Mouse (Mus musculus) forebrain, embryonic 16.5 days (tissue): ENCODE measurements around the gene Ctnnbip1. TPM values are rescaled to one million over a fixed set of nuclear protein-coding genes. Genes with fewer than 3 reads are reported as not detected.

Experiments
- ATAC-seq: fragments of 200-750 bp; cut with Nextera tagmentation; 2 replicates; pipeline ENCODE4 v1.8.0; 2017; ENCODE audit warnings: mild to moderate bottlenecking, moderate library complexity
- H3K27ac ChIP-seq: fragments of 300-500 bp; sonication (generic); 2 replicates; pipeline ENCODE4 v1.5.1; 2014; ENCODE audit warnings: low read length, control low read depth
- H3K27me3 ChIP-seq: fragments of 300-500 bp; sonication (generic); replicated peaks from 2 replicates; pipeline ENCODE4 v1.6.1; 2014; ENCODE audit warnings: low read length; ENCODE audit not compliant: control insufficient read depth, insufficient read depth
- H3K36me3 ChIP-seq: fragments of 300-500 bp; sonication (generic); 2 replicates; pipeline ENCODE4 v1.6.1; 2014; ENCODE audit not compliant: control insufficient read depth, insufficient read depth
- H3K4me1 ChIP-seq: fragments of 300-500 bp; sonication (generic); replicated peaks from 2 replicates; pipeline ENCODE4 v1.6.1; 2014; ENCODE audit warnings: low read length; ENCODE audit not compliant: control insufficient read depth, insufficient read depth
- H3K4me2 ChIP-seq: fragments of 300-500 bp; sonication (generic); 2 replicates; pipeline ENCODE4 v1.6.1; 2014; ENCODE audit warnings: mild to moderate bottlenecking, low read length, control low read depth
- H3K4me3 ChIP-seq: fragments of 300-500 bp; sonication (generic); replicated peaks from 2 replicates; pipeline ENCODE4 v1.5.1; 2014; ENCODE audit warnings: mild to moderate bottlenecking, low read length, control low read depth
- H3K9ac ChIP-seq: fragments of 300-500 bp; sonication (generic); replicated peaks from 2 replicates; pipeline ENCODE4 v1.6.1; 2014; ENCODE audit warnings: low read depth, low read length, control low read depth
- H3K9me3 ChIP-seq: fragments of 300-500 bp; sonication (generic); 2 replicates; pipeline ENCODE4 v1.6.1; 2016; ENCODE audit warnings: low read length; ENCODE audit not compliant: control insufficient read depth
- WGBS: fragments of 180-500 bp; shearing (Covaris S2); extraction: QIAGEN DNeasy Blood & Tissue Kit; methylation state at CpG from one replicate; pipeline ENCODE4 v1.1.7; 2014; 5-methylcytosine and 5-hydroxymethylcytosine counted together
- polyA plus RNA-seq: library from polyadenylated mRNA; unstranded; fragments of >200 nt; fragmentation: Nextera tagmentation; extraction: Ambion mirVana; gene quantifications from 2 replicates; pipeline ENCODE4 v1.2.1, GENCODE M21; 2015

Gene Ctnnbip1
- polyA plus RNA-seq, 1 experiment from 2014 or later: 105 TPM

- no peak overlapping the region for H3K4me2 ChIP-seq
- no peaks in the 10 kb centered on the region for H3K36me3 ChIP-seq
- no peaks in the 10 kb centered on the region for H3K9me3 ChIP-seq
- H3K4me3 ChIP-seq: no peak overlapping the region
- H3K27ac ChIP-seq: peak overlapping the region; percentile 42
- peak; percentile 50; the same call in 1 of the 2 replicates for ATAC-seq
- H3K27me3 ChIP-seq: no peaks in the 10 kb centered on the region
- no peak overlapping the region for H3K9ac ChIP-seq
- 74% methylated on average over 7 of the region's 7 CpGs for WGBS
- H3K4me1 ChIP-seq: peaks cover 7% of the 10 kb centered on the region; the same call in 1 of the 2 replicates
These were observed 6.0 kb upstream of the Ctnnbip1 start for GRCm38 (mm10) chr4:149512072-149512471.

GRCm38 (mm10) chr4:149515706-149516105 lies 2.3 kb upstream of the Ctnnbip1 start:
- Histone ChIP-seq H3K9ac (no peak overlapping the region), H3K4me2 (no peak overlapping the region), H3K9me3 (no peaks in the 10 kb centered on the region), H3K27ac (no peak overlapping the region), H3K36me3 (no peaks in the 10 kb centered on the region), H3K4me3 (no peak overlapping the region), H3K4me1 (peaks cover 18% of the 10 kb centered on the region), H3K27me3 (no peaks in the 10 kb centered on the region)
- WGBS: 90% methylated on average over 5 of the region's 5 CpGs
- ATAC-seq: no peak

GRCm38 (mm10) chr4:149518351-149519220 lies 550 bp downstream of the Ctnnbip1 start:
- WGBS: 2% methylated on average over 37 of the region's 52 CpGs
- H3K9ac ChIP-seq: peak overlapping the region; percentile 93
- H3K36me3 ChIP-seq: no peaks in the 10 kb centered on the region
- no peak for ATAC-seq
- peaks cover 11% of the 10 kb centered on the region for H3K4me1 ChIP-seq
- H3K4me3 ChIP-seq: peak overlapping the region; percentile 63
- no peaks in the 10 kb centered on the region for H3K9me3 ChIP-seq
- H3K27ac ChIP-seq: no peak overlapping the region
- H3K27me3 ChIP-seq: no peaks in the 10 kb centered on the region
- peak overlapping the region; percentile 96 for H3K4me2 ChIP-seq

- Histone ChIP-seq H3K27ac (no peak overlapping the region), H3K9ac (no peak overlapping the region), H3K4me2 (no peak overlapping the region), H3K4me1 (peaks cover 13% of the 10 kb centered on the region), H3K4me3 (no peak overlapping the region), H3K27me3 (no peaks in the 10 kb centered on the region), H3K36me3 (no peaks in the 10 kb centered on the region), H3K9me3 (no peaks in the 10 kb centered on the region)
- no peak for ATAC-seq
- WGBS: 73% methylated on average over 10 of the region's 10 CpGs
These were observed 3.2 kb downstream of the Ctnnbip1 start for GRCm38 (mm10) chr4:149521258-149521657.

- WGBS: 40% methylated on average over 6 of the region's 6 CpGs
- Histone ChIP-seq H3K27ac (no peak overlapping the region), H3K9ac (no peak overlapping the region), H3K36me3 (no peaks in the 10 kb centered on the region), H3K9me3 (no peaks in the 10 kb centered on the region), H3K27me3 (no peaks in the 10 kb centered on the region), H3K4me3 (no peak overlapping the region), H3K4me1 (peaks cover 12% of the 10 kb centered on the region), H3K4me2 (no peak overlapping the region)
- ATAC-seq: no peak
These were observed 5.9 kb downstream of the Ctnnbip1 start for GRCm38 (mm10) chr4:149523961-149524360.

- Histone ChIP-seq H3K4me2 (no peak overlapping the region), H3K36me3 (no peaks in the 10 kb centered on the region), H3K9me3 (no peaks in the 10 kb centered on the region), H3K4me3 (no peak overlapping the region), H3K27ac (no peak overlapping the region), H3K9ac (no peak overlapping the region), H3K4me1 (peaks cover 6% of the 10 kb centered on the region; the same call in 1 of the 2 replicates), H3K27me3 (no peaks in the 10 kb centered on the region)
- no peak for ATAC-seq
- WGBS: 89% methylated on average over 4 of the region's 4 CpGs
These were observed 7.1 kb downstream of the Ctnnbip1 start for GRCm38 (mm10) chr4:149525170-149525569.

- Histone ChIP-seq H3K9me3 (no peaks in the 10 kb centered on the region), H3K27ac (no peak overlapping the region), H3K4me1 (peaks cover 6% of the 10 kb centered on the region; the same call in 1 of the 2 replicates), H3K9ac (no peak overlapping the region), H3K4me2 (no peak overlapping the region), H3K4me3 (no peak overlapping the region), H3K27me3 (no peaks in the 10 kb centered on the region), H3K36me3 (no peaks in the 10 kb centered on the region)
- no peak for ATAC-seq
- 66% methylated on average over 6 of the region's 6 CpGs for WGBS
These were observed 7.8 kb downstream of the Ctnnbip1 start for GRCm38 (mm10) chr4:149525811-149526210.

GRCm38 (mm10) chr4:149526330-149526729 lies 8.3 kb downstream of the Ctnnbip1 start:
- peaks cover 6% of the 10 kb centered on the region; the same call in 1 of the 2 replicates for H3K4me1 ChIP-seq
- 18% methylated on average over 7 of the region's 7 CpGs for WGBS
- H3K9me3 ChIP-seq: no peaks in the 10 kb centered on the region
- no peaks in the 10 kb centered on the region for H3K36me3 ChIP-seq
- no peak overlapping the region for H3K4me2 ChIP-seq
- H3K4me3 ChIP-seq: no peak overlapping the region
- no peak overlapping the region for H3K9ac ChIP-seq
- no peak for ATAC-seq
- no peaks in the 10 kb centered on the region for H3K27me3 ChIP-seq
- H3K27ac ChIP-seq: no peak overlapping the region

GRCm38 (mm10) chr4:149527621-149528354 lies 9.8 kb downstream of the Ctnnbip1 start:
- H3K36me3 ChIP-seq: no peaks in the 10 kb centered on the region
- H3K4me1 ChIP-seq: peaks cover 6% of the 10 kb centered on the region; the same call in 1 of the 2 replicates
- no peaks in the 10 kb centered on the region for H3K27me3 ChIP-seq
- H3K4me2 ChIP-seq: no peak overlapping the region
- H3K27ac ChIP-seq: no peak overlapping the region
- WGBS: 85% methylated on average over 15 of the region's 15 CpGs
- ATAC-seq: no peak
- H3K9me3 ChIP-seq: no peaks in the 10 kb centered on the region
- H3K9ac ChIP-seq: no peak overlapping the region
- no peak overlapping the region for H3K4me3 ChIP-seq
